Mouse (Mus musculus): Measurements from ENCODE around the gene Sebox. TPM values are rescaled to one million over a fixed set of nuclear protein-coding genes. Genes with fewer than 3 reads are reported as not detected.

Gene Sebox
- polyA plus RNA-seq, 1 experiment, result not detected

- TF ChIP-seq POLR2A (IDR thresholded peaks at IDR 0.05; ENCODE audit: insufficient read depth, low read length) (no peak), CTCF (IDR thresholded peaks at IDR 0.05; ENCODE audit: low read depth, low read length) (no peak), EP300 (IDR thresholded peaks at IDR 0.05; ENCODE audit: insufficient read depth, low read depth, low read length) (no peak)
- Histone ChIP-seq H3K36me3 (ENCODE audit: control insufficient read depth, insufficient read depth, low read length, poor library complexity, severe bottlenecking) (peaks cover 45% of the 10 kb centered on the region), H3K27ac (ENCODE audit: insufficient read depth, low read length) (peak overlapping the region; percentile 91), H3K9ac (ENCODE audit: low read depth, poor library complexity, severe bottlenecking) (peak overlapping the region; percentile 98), H3K4me1 (ENCODE audit: control insufficient read depth, insufficient read depth, low read length) (no peaks in the 10 kb centered on the region), H3K4me3 (ENCODE audit: low read depth, low read length) (peak overlapping the region; percentile 82), H3K27me3 (ENCODE audit: control insufficient read depth, insufficient read depth, low read length, poor library complexity, severe bottlenecking) (no peaks in the 10 kb centered on the region), H3K9me3 (replicated peaks; ENCODE audit: control insufficient read depth, insufficient read depth, low read length, poor library complexity, severe bottlenecking) (no peaks in the 10 kb centered on the region)
These were observed 10.0 kb downstream of the Sebox start for GRCm38 (mm10) chr11:78513106-78513790.

GRCm38 (mm10) chr11:78515549-78516325, 12.5 kb downstream of the Sebox start:
- no peak overlapping the region for H3K27ac ChIP-seq (ENCODE audit: insufficient read depth, low read length)
- no peak overlapping the region for H3K4me3 ChIP-seq (ENCODE audit: low read depth, low read length)
- no peaks in the 10 kb centered on the region for H3K4me1 ChIP-seq (ENCODE audit: control insufficient read depth, insufficient read depth, low read length)
- no peaks in the 10 kb centered on the region for H3K9me3 ChIP-seq (replicated peaks; ENCODE audit: control insufficient read depth, insufficient read depth, low read length, poor library complexity, severe bottlenecking)
- no peaks in the 10 kb centered on the region for H3K27me3 ChIP-seq (ENCODE audit: control insufficient read depth, insufficient read depth, low read length, poor library complexity, severe bottlenecking)
- TF ChIP-seq CTCF (IDR thresholded peaks at IDR 0.05; ENCODE audit: low read depth, low read length) (peak; percentile 59), POLR2A (IDR thresholded peaks at IDR 0.05; ENCODE audit: insufficient read depth, low read length) (no peak), EP300 (IDR thresholded peaks at IDR 0.05; ENCODE audit: insufficient read depth, low read depth, low read length) (no peak)
- peaks cover 49% of the 10 kb centered on the region for H3K36me3 ChIP-seq (ENCODE audit: control insufficient read depth, insufficient read depth, low read length, poor library complexity, severe bottlenecking)
- H3K9ac ChIP-seq (ENCODE audit: low read depth, poor library complexity, severe bottlenecking), result no peak overlapping the region

GRCm38 (mm10) chr11:78518931-78519330, 15.7 kb downstream of the Sebox start:
- TF ChIP-seq EP300 (IDR thresholded peaks at IDR 0.05; ENCODE audit: insufficient read depth, low read depth, low read length) (no peak), CTCF (IDR thresholded peaks at IDR 0.05; ENCODE audit: low read depth, low read length) (no peak), POLR2A (IDR thresholded peaks at IDR 0.05; ENCODE audit: insufficient read depth, low read length) (no peak)
- H3K27ac ChIP-seq (ENCODE audit: insufficient read depth, low read length), result 0 out of 2 replicates have a peak overlapping the region, but pooled peaks have one; percentile 18
- H3K4me3 ChIP-seq (ENCODE audit: low read depth, low read length), result no peak overlapping the region
- peaks cover 80% of the 10 kb centered on the region for H3K36me3 ChIP-seq (ENCODE audit: control insufficient read depth, insufficient read depth, low read length, poor library complexity, severe bottlenecking)
- no peaks in the 10 kb centered on the region for H3K27me3 ChIP-seq (ENCODE audit: control insufficient read depth, insufficient read depth, low read length, poor library complexity, severe bottlenecking)
- no peak overlapping the region for H3K9ac ChIP-seq (ENCODE audit: low read depth, poor library complexity, severe bottlenecking)
- H3K4me1 ChIP-seq (ENCODE audit: control insufficient read depth, insufficient read depth, low read length), result no peaks in the 10 kb centered on the region
- H3K9me3 ChIP-seq (replicated peaks; ENCODE audit: control insufficient read depth, insufficient read depth, low read length, poor library complexity, severe bottlenecking), result no peaks in the 10 kb centered on the region

- Histone ChIP-seq H3K27me3 (ENCODE audit: control insufficient read depth, insufficient read depth, low read length, poor library complexity, severe bottlenecking) (no peaks in the 10 kb centered on the region), H3K9me3 (replicated peaks; ENCODE audit: control insufficient read depth, insufficient read depth, low read length, poor library complexity, severe bottlenecking) (no peaks in the 10 kb centered on the region), H3K4me3 (ENCODE audit: low read depth, low read length) (no peak overlapping the region), H3K4me1 (ENCODE audit: control insufficient read depth, insufficient read depth, low read length) (no peaks in the 10 kb centered on the region), H3K9ac (ENCODE audit: low read depth, poor library complexity, severe bottlenecking) (no peak overlapping the region), H3K27ac (ENCODE audit: insufficient read depth, low read length) (no peak overlapping the region), H3K36me3 (ENCODE audit: control insufficient read depth, insufficient read depth, low read length, poor library complexity, severe bottlenecking) (peaks cover 82% of the 10 kb centered on the region)
- TF ChIP-seq EP300 (IDR thresholded peaks at IDR 0.05; ENCODE audit: insufficient read depth, low read depth, low read length), result no peak
- TF ChIP-seq POLR2A (IDR thresholded peaks at IDR 0.05; ENCODE audit: insufficient read depth, low read length), result no peak
- no peak for TF ChIP-seq CTCF (IDR thresholded peaks at IDR 0.05; ENCODE audit: low read depth, low read length)
These were observed 18.6 kb downstream of the Sebox start for GRCm38 (mm10) chr11:78521880-78522279.

- peaks cover 88% of the 10 kb centered on the region for H3K36me3 ChIP-seq (ENCODE audit: control insufficient read depth, insufficient read depth, low read length, poor library complexity, severe bottlenecking)
- H3K27me3 ChIP-seq (ENCODE audit: control insufficient read depth, insufficient read depth, low read length, poor library complexity, severe bottlenecking), result no peaks in the 10 kb centered on the region
- H3K9ac ChIP-seq (ENCODE audit: low read depth, poor library complexity, severe bottlenecking), result no peak overlapping the region
- no peaks in the 10 kb centered on the region for H3K9me3 ChIP-seq (replicated peaks; ENCODE audit: control insufficient read depth, insufficient read depth, low read length, poor library complexity, severe bottlenecking)
- H3K4me3 ChIP-seq (ENCODE audit: low read depth, low read length), result no peak overlapping the region
- TF ChIP-seq EP300 (IDR thresholded peaks at IDR 0.05; ENCODE audit: insufficient read depth, low read depth, low read length) (no peak), POLR2A (IDR thresholded peaks at IDR 0.05; ENCODE audit: insufficient read depth, low read length) (no peak), CTCF (IDR thresholded peaks at IDR 0.05; ENCODE audit: low read depth, low read length) (no peak)
- H3K4me1 ChIP-seq (ENCODE audit: control insufficient read depth, insufficient read depth, low read length), result no peaks in the 10 kb centered on the region
- H3K27ac ChIP-seq (ENCODE audit: insufficient read depth, low read length), result no peak overlapping the region
These were observed 19.3 kb downstream of the Sebox start for GRCm38 (mm10) chr11:78522481-78522997.
